Mouse (Mus musculus): ENCODE measurements around the gene Tmem131.

GRCm38 (mm10) chr1:36937015-36937414, 6.5 kb downstream of the Tmem131 start:
- TF ChIP-seq CTCF (IDR thresholded peaks at IDR 0.05; ENCODE audit: low read depth, low read length) (no peak), GATA2 (IDR thresholded peaks at IDR 0.05; ENCODE audit: borderline replicate concordance, low read depth, low read length) (no peak), GATA1 (IDR thresholded peaks at IDR 0.05; ENCODE audit: borderline replicate concordance, low read length) (no peak), TAL1 (conservative IDR thresholded peaks at IDR 0.05; ENCODE audit: low read depth, low read length) (no peak), POLR2AphosphoS5 (IDR thresholded peaks at IDR 0.05; ENCODE audit: insufficient replicate concordance, low read depth, low read length) (no peak)

All from G1E (cell line).